Mouse (Mus musculus) embryonic facial prominence, embryonic 14.5 days (tissue): ENCODE measurements around the gene Prss45. TPM values are rescaled to one million over a fixed set of nuclear protein-coding genes. Genes with fewer than 3 reads are reported as not detected.
"Not testable (repeated sequence)": the region's sequence is repeated elsewhere in the genome, so short reads cannot be mapped to it uniquely, and the experiment has no call there.

Experiments used
- ATAC-seq: fragments of 200-750 bp; cut with Nextera tagmentation; 2 replicates; pipeline ENCODE4 v1.8.0; 2017; ENCODE audit warnings: low read depth, moderate number of reproducible peaks, moderate TSS enrichment
- DNase-seq: peaks from one replicate; pipeline ENCODE4 v3.0.0-alpha.2; 2015; ENCODE audit warnings: low spot score
- H3K27ac ChIP-seq: fragments of 300-500 bp; sonication (generic); replicated peaks from 2 replicates; pipeline ENCODE4 v1.5.1; 2014; ENCODE audit warnings: low read depth, mild to moderate bottlenecking, low read length, moderate library complexity
- H3K27me3 ChIP-seq: fragments of 300-500 bp; sonication (generic); replicated peaks from 2 replicates; pipeline ENCODE4 v1.6.1; 2014; ENCODE audit warnings: low read length; ENCODE audit not compliant: control insufficient read depth, insufficient read depth
- H3K36me3 ChIP-seq: fragments of 300-500 bp; sonication (generic); 2 replicates; pipeline ENCODE4 v1.6.1; 2014; ENCODE audit warnings: low read length, mixed read lengths; ENCODE audit not compliant: control insufficient read depth, insufficient read depth
- H3K4me1 ChIP-seq: fragments of 300-500 bp; sonication (generic); 2 replicates; pipeline ENCODE4 v1.6.1; 2014; ENCODE audit warnings: antibody characterized with exemption, low read length; ENCODE audit not compliant: control insufficient read depth, insufficient read depth
- H3K4me2 ChIP-seq: fragments of 300-500 bp; sonication (generic); 2 replicates; pipeline ENCODE4 v1.6.1; 2014; ENCODE audit warnings: low read depth, mild to moderate bottlenecking, low read length, moderate library complexity, mixed read lengths
- H3K4me3 ChIP-seq: fragments of 300-500 bp; sonication (generic); 2 replicates; pipeline ENCODE4 v1.5.1; 2014; ENCODE audit warnings: low read depth, mild to moderate bottlenecking, low read length
- H3K9ac ChIP-seq: fragments of 300-500 bp; sonication (generic); 2 replicates; pipeline ENCODE4 v1.6.1; 2014; ENCODE audit warnings: low read depth, mild to moderate bottlenecking, low read length, moderate library complexity, mixed read lengths
- H3K9me3 ChIP-seq: fragments of 300-500 bp; sonication (generic); 2 replicates; pipeline ENCODE4 v1.6.1; 2016; ENCODE audit warnings: low read length; ENCODE audit not compliant: control insufficient read depth
- WGBS: fragments of 180-500 bp; shearing (Covaris S2); extraction: QIAGEN DNeasy Blood & Tissue Kit; methylation state at CpG from one replicate; pipeline ENCODE4 v1.1.7; 2014; 5-methylcytosine and 5-hydroxymethylcytosine counted together
- polyA plus RNA-seq: library from polyadenylated mRNA; unstranded; fragments of >200 nt; fragmentation: Nextera tagmentation; extraction: Ambion mirVana; gene quantifications from 2 replicates; pipeline ENCODE4 v1.2.1, GENCODE M21; 2014

Gene Prss45
- polyA plus RNA-seq, 1 experiment from 2014 or later, result not detected

DNA sequence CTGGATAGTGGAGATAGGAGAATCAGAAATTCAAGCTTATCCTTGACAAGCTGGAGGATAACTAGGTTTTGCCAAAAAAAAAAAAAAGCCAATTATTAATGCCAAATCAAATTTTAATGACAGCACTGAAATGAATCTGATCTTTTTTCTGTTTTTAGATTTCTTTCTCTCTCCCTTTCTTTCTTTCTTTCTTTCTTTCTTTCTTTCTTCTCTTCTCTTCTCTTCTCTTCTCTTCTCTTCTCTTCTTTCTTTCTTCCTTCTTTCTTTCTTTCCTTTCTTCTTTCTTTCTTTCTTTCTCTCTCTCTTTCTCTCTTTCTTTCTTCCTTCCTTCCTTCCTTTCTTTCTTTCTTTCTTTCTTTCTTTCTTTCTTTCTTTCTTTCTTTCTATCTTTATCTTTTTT, 13.8 kb upstream of the Prss45 start:
- H3K27ac ChIP-seq, DNase-seq, H3K9ac ChIP-seq, H3K27me3 ChIP-seq, H3K4me3 ChIP-seq, ATAC-seq, H3K4me2 ChIP-seq, H3K36me3 ChIP-seq, H3K9me3 ChIP-seq, H3K4me1 ChIP-seq: not testable (repeated sequence)

- H3K4me2 ChIP-seq, result no peak overlapping the region
- no peaks in the 10 kb centered on the region for H3K27me3 ChIP-seq
- H3K9me3 ChIP-seq, result no peaks in the 10 kb centered on the region
- no peak for ATAC-seq
- H3K27ac ChIP-seq, result no peak overlapping the region
- no peak overlapping the region for H3K9ac ChIP-seq
- WGBS, result 72% methylated on average over 7 of the region's 7 CpGs
- H3K36me3 ChIP-seq, result no peaks in the 10 kb centered on the region
- no peak overlapping the region for H3K4me3 ChIP-seq
- no peaks in the 10 kb centered on the region for H3K4me1 ChIP-seq
- no peak for DNase-seq
These were observed 13.0 kb upstream of the Prss45 start for GRCm38 (mm10) chr9:110821436-110821835.

- no peaks in the 10 kb centered on the region for H3K36me3 ChIP-seq
- DNase-seq (no peak), ATAC-seq (no peak)
- H3K27ac ChIP-seq, result no peak overlapping the region
- 64% methylated on average over 4 of the region's 4 CpGs for WGBS
- no peaks in the 10 kb centered on the region for H3K4me1 ChIP-seq
- no peaks in the 10 kb centered on the region for H3K27me3 ChIP-seq
- H3K4me2 ChIP-seq, result no peak overlapping the region
- H3K9me3 ChIP-seq, result no peaks in the 10 kb centered on the region
- no peak overlapping the region for H3K4me3 ChIP-seq
- H3K9ac ChIP-seq, result no peak overlapping the region
These were observed 9.0 kb upstream of the Prss45 start for GRCm38 (mm10) chr9:110825426-110825825.

GRCm38 (mm10) chr9:110825832-110826231, 8.6 kb upstream of the Prss45 start:
- Histone ChIP-seq H3K27ac (no peak overlapping the region), H3K27me3 (no peaks in the 10 kb centered on the region), H3K36me3 (no peaks in the 10 kb centered on the region), H3K4me1 (no peaks in the 10 kb centered on the region), H3K9ac (no peak overlapping the region), H3K9me3 (no peaks in the 10 kb centered on the region), H3K4me2 (no peak overlapping the region), H3K4me3 (no peak overlapping the region)
- ATAC-seq, result no peak
- 71% methylated on average over 7 of the region's 7 CpGs for WGBS
- no peak for DNase-seq

GRCm38 (mm10) chr9:110826390-110826789, 8.0 kb upstream of the Prss45 start, which contains the start of gene Prss43:
TSS of gene Prss43 (plus strand) at chr9:110826690.
- WGBS, result 61% methylated on average over 3 of the region's 3 CpGs
- no peak for ATAC-seq
- no peak within 1 kb of the TSS for H3K27ac ChIP-seq

DNA sequence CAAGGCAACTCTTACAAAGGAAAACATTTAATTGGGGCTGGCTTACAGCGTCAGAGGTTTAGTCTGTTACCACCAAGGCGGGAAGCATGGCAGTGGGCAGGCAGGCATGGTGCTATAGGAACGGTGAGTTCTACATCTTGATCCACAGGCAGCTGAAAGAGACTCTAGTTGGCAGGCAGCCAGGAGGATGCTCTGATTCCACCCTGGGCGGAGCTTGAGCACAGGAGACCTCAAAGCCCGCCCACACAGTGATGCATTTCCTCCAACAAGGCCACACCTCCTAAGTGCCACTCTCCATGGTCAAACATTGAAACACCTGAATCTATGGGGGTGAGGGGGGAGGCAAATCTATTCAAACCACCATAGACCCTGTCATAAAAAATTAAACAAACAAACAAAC, 1.4 kb upstream of the Prss45 start:
- ATAC-seq, result no peak
- no peak overlapping the region for H3K27ac ChIP-seq
- 72% methylated on average over 5 of the region's 5 CpGs for whole genome bisulfite sequencing
- H3K4me2 ChIP-seq, result no peak overlapping the region
- no peaks in the 10 kb centered on the region for H3K36me3 ChIP-seq
- no peaks in the 10 kb centered on the region for H3K27me3 ChIP-seq
- H3K9ac ChIP-seq, result no peak overlapping the region
- no peaks in the 10 kb centered on the region for H3K4me1 ChIP-seq
- no peak for DNase-seq
- H3K9me3 ChIP-seq, result no peaks in the 10 kb centered on the region
- H3K4me3 ChIP-seq, result no peak overlapping the region

More at GRCm38 (mm10) chr9:110826390-110826789, 8.0 kb upstream of the Prss45 start, which contains the start of gene Prss43:
- Histone ChIP-seq H3K9ac (no peak within 1 kb of the TSS), H3K4me3 (no peak within 1 kb of the TSS), H3K4me2 (no peak within 1 kb of the TSS), H3K36me3 (no peaks in the 10 kb centered on the region), H3K9me3 (no peaks in the 10 kb centered on the region), H3K27me3 (no peaks in the 10 kb centered on the region), H3K4me1 (no peaks in the 10 kb centered on the region)
- DNase-seq, result no peak

GRCm38 (mm10) chr9:110834961-110835360, 573 bp downstream of the Prss45 start:
- H3K9me3 ChIP-seq, result no peaks in the 10 kb centered on the region
- no peak overlapping the region for H3K27ac ChIP-seq
- no peaks in the 10 kb centered on the region for H3K27me3 ChIP-seq
- ATAC-seq (no peak), DNase-seq (no peak)
- 39% methylated on average over 10 of the region's 10 CpGs for WGBS
- H3K9ac ChIP-seq, result no peak overlapping the region
- H3K4me1 ChIP-seq, result no peaks in the 10 kb centered on the region
- no peak overlapping the region for H3K4me2 ChIP-seq
- no peaks in the 10 kb centered on the region for H3K36me3 ChIP-seq
- no peak overlapping the region for H3K4me3 ChIP-seq

- Histone ChIP-seq H3K4me1 (no peaks in the 10 kb centered on the region), H3K9me3 (no peaks in the 10 kb centered on the region), H3K4me2 (no peak overlapping the region), H3K4me3 (no peak overlapping the region), H3K9ac (no peak overlapping the region), H3K27me3 (no peaks in the 10 kb centered on the region), H3K27ac (no peak overlapping the region), H3K36me3 (no peaks in the 10 kb centered on the region)
- WGBS, result 45% methylated on average over 2 of the region's 2 CpGs
- DNase-seq (no peak), ATAC-seq (no peak)
These were observed 1.7 kb downstream of the Prss45 start for GRCm38 (mm10) chr9:110836112-110836511.

GRCm38 (mm10) chr9:110840905-110841304, 6.5 kb downstream of the Prss45 start:
- Histone ChIP-seq H3K9me3 (no peaks in the 10 kb centered on the region), H3K4me2 (no peak overlapping the region), H3K4me1 (no peaks in the 10 kb centered on the region), H3K27ac (no peak overlapping the region), H3K9ac (no peak overlapping the region), H3K4me3 (no peak overlapping the region), H3K27me3 (no peaks in the 10 kb centered on the region), H3K36me3 (no peaks in the 10 kb centered on the region)
- 85% methylated on average over 5 of the region's 6 CpGs for WGBS
- ATAC-seq, result no peak
- DNase-seq, result no peak
